Mouse (Mus musculus) bone marrow macrophage, adult 2 months (primary cell): ENCODE data around the gene Gm44511.

Experiments used
- CTCF ChIP-seq: IDR thresholded peaks from 2 replicates; pipeline ENCODE4 v1.5.1; 2012; ENCODE audit warnings: low read depth, mild to moderate bottlenecking, low read length, moderate library complexity
- POLR2A ChIP-seq: IDR thresholded peaks from 2 replicates; pipeline ENCODE4 v1.6.1; 2012; ENCODE audit warnings: mild to moderate bottlenecking, low read depth, low read length, borderline replicate concordance

- no peak for TF ChIP-seq CTCF
- TF ChIP-seq POLR2A = no peak
Observed at GRCm38 (mm10) chr6:128789115-128789514, 37.0 kb downstream of the Gm44511 start, which contains the start of gene Klrb1c.
